Mouse (Mus musculus) E14TG2a.4 (cell line): ENCODE measurements at regions not wholly inside any gene's neighbourhood (a gene's known extent, or its start where the extent isn't known, plus 50 kb on each side); places are given as distances from the start of the nearest gene placed in this dataset.

ENCODE experiments used
- CTCF ChIP-seq: conservative IDR thresholded peaks from 2 replicates; pipeline ENCODE4 v1.5.1; 2014; ENCODE audit warnings: low read length
- NANOG ChIP-seq: IDR thresholded peaks from 2 replicates; pipeline ENCODE4 v1.6.1; 2014; ENCODE audit warnings: borderline replicate concordance, low read length, mixed read lengths

GRCm38 (mm10) chr4:10670846-10671428 lies 203.4 kb upstream of the 2610301B20Rik start:
- TF ChIP-seq CTCF (no peak), NANOG (no peak)
